Mouse (Mus musculus) lung, adult 18-20 months (tissue): Measurements from ENCODE around the gene Boll.
A peak's percentile ranks its signal among the peaks of the same experiment; 100 is the strongest.

Source experiments
- DNase-seq, 2 experiments: peaks; one replicate each; pipeline ENCODE4 v3.0.0; 2022; ENCODE audit warnings: mixed read lengths in 2 of 2

Gene Boll

GRCm38 (mm10) chr1:55205808-55206327 is 157.4 kb downstream of the Boll start:
- DNase-seq, result no peak

GRCm38 (mm10) chr1:55201850-55202752 is 161.2 kb downstream of the Boll start:
- DNase-seq, result peak in 1 of 2 experiments; percentile 22

DNA sequence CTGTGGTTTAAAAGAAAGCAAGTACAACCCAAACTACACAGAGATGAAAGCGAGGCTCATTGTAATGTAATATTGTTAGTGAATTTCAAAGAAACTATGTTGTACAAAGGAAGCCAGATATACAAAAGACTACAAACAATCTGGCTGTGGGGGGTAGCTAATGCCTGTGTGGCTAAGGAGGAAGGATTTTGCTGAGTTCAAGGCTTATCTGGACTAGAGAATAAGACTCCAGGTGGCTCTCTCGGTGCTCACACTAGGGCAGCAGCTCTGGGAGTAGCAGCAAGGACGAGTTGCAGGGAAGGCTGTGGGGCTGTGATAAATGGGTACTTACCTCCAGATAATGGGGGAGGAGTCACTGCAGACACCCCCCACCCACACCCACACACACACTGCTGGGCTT is 164.6 kb downstream of the Boll start:
- no peak for DNase-seq
